Mouse (Mus musculus) gastrocnemius, postnatal 25 days (tissue): ENCODE measurements around the gene Flad1. TPM values are rescaled to one million over a fixed set of nuclear protein-coding genes. Genes with fewer than 3 reads are reported as not detected.

Experiments
- DNase-seq: peaks from one replicate; pipeline ENCODE4 v3.0.0; 2022
- total RNA-seq, 2 experiments: library from RNA; stranded (reverse); gene quantifications; 1 replicate in 1 of 2; 2 replicates in 1 of 2; pipeline ENCODE4 v1.2.3; 2021

The Flad1 gene
- total RNA-seq, 2 experiments from 2014 or later: 43.3 to 44.5 TPM

DNA sequence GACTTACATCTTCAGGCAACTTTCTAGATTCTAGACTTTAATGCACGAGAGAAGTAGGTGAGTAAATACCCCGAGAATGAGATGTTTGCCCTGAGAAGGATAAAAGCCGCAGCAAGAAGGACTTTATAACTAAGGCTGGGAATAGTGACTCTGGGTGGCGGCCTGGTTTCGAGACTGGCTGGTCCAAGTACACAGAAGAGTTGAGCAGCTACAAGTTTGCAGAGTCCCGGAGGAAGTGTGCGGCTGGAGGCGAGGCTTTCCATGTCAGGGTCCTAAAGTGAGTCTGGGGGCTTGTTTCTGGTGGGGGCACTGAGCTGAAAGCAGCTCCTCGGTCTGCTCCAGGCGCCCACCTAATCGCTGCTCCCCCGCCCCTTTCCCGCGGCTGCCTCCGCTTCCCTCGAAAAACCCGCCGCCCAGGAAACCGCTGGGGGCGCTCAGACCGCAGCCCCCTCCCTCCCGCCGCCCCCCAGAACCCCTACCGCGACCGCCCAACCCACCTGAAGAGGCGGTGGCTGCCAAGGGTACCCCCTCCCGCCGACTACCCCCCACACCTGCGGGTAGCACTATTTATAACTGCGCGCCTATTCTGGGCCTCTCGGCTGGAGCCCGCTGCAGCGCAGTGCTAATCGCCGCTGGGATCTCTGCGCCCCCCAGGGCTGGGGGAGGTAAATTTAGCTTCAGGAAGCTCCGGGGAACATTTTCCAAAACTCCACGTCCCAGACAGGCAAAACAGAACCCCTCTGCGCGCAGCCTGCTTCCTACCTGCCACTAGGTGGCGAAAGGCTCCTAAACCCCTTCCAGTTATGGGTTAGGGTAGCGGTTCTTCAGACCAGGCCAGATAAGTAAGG, 15.6 kb downstream of the Flad1 start:
- peak; percentile 49 for DNase-seq

GRCm38 (mm10) chr3:89395419-89395805, 16.3 kb downstream of the Flad1 start:
- DNase-seq: no peak

DNA sequence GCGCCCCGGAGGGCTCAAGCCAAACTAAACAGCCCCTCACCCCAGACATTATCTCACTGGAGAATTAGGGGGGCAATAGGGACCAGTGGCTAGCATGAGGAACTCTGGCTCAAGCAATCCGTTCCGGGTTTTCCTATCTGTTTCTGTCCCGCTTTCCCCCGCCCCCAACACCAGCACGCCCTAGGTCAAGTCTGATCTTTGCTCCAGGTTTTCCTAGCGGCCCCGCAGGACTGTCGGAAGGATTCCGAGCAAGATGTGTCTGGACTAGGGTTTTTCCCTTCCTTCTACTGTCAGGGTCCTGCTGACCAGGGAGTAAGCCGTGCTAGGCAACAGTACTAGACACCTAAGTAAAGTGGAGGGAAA, 16.8 kb downstream of the Flad1 start:
- DNase-seq: peak; percentile 86

DNA sequence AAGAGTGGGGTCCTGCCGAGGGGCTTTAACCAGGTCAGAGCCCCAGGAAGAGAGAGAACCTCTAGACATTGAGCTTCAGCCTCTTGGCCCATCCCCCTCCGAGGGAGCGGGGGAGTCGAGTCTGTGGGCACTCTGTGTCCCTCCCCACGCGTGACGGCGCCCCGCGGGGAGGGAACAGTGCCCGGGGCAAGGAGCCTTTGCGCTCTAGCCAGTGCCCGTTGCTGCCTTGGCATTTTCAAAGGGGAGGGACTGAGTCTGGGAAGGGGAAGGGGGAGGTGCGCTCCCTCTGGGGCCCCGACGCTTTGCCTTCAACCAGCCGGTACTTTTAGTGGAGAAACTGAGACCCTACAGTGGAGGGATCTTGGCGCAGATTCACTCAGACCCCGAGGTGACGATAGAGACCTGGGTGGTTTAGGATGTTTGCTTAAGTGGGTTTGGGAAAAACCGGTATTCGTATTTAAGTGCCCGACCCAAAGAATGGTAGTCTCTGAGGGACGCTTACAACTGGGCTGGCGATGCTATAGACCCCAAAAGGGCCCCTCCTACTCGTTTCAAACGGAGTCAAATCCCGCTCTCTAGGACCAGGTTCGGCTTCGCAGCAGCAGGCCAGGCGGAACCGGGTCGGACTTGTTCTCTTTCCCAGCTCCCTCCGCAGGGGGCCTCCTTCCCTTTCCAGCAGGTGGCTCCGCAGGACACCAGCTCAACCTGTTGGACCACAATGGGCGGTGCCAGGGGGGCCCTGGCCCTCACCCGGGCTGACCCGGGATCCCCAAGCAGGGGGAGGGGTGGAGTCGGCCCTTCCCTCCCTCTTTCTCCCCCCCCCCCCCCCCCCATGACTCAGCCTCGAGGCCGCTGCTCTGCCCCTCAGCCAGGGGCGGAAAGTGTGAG, 17.4 kb downstream of the Flad1 start, which contains the start of gene Zbtb7b:
TSS of gene Zbtb7b (minus strand) at position 771 of the 888 bp plus-strand sequence.
- DNase-seq: peak; percentile 88

GRCm38 (mm10) chr3:89393605-89394004, 18.1 kb downstream of the Flad1 start:
- DNase-seq: peak; percentile 99

- DNase-seq: peak; percentile 51
Measured at GRCm38 (mm10) chr3:89392871-89393311, 18.8 kb downstream of the Flad1 start.

GRCm38 (mm10) chr3:89391663-89392511, 19.8 kb downstream of the Flad1 start:
- DNase-seq: peak; percentile 76

- DNase-seq: peak; percentile 43
Measured at GRCm38 (mm10) chr3:89390699-89391662, 20.7 kb downstream of the Flad1 start.

GRCm38 (mm10) chr3:89390111-89390515, 21.6 kb downstream of the Flad1 start:
- peak; percentile 74 for DNase-seq

- DNase-seq: no peak
Measured at GRCm38 (mm10) chr3:89388901-89389740, 22.5 kb downstream of the Flad1 start.

- peak; percentile 78 for DNase-seq
Measured at GRCm38 (mm10) chr3:89388134-89388881, 23.4 kb downstream of the Flad1 start.

DNA sequence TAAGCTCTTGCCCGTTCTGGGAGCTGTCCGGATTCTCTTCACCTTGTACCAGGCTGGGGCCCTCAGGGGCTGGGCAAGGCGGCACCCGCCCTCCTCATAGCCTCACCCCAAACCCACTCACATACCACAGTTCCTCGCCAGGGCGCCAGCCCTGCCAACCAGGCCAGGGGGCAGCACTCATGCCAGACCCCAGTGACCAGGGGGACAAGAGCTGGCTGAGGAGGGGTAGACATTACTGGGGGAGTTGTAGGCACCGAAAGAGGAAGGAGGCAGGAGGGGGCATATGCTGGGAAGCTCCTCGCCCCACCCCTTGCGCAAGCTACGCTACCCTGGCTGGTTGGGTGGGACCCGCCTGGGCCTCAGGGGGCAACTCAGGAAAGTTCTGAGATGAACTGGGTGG, 24.0 kb downstream of the Flad1 start:
- peak; percentile 37 for DNase-seq

GRCm38 (mm10) chr3:89386438-89387420, 24.9 kb downstream of the Flad1 start:
- peak; percentile 61 for DNase-seq

- no peak for DNase-seq
Measured at GRCm38 (mm10) chr3:89385451-89385850, 26.2 kb downstream of the Flad1 start.

DNA sequence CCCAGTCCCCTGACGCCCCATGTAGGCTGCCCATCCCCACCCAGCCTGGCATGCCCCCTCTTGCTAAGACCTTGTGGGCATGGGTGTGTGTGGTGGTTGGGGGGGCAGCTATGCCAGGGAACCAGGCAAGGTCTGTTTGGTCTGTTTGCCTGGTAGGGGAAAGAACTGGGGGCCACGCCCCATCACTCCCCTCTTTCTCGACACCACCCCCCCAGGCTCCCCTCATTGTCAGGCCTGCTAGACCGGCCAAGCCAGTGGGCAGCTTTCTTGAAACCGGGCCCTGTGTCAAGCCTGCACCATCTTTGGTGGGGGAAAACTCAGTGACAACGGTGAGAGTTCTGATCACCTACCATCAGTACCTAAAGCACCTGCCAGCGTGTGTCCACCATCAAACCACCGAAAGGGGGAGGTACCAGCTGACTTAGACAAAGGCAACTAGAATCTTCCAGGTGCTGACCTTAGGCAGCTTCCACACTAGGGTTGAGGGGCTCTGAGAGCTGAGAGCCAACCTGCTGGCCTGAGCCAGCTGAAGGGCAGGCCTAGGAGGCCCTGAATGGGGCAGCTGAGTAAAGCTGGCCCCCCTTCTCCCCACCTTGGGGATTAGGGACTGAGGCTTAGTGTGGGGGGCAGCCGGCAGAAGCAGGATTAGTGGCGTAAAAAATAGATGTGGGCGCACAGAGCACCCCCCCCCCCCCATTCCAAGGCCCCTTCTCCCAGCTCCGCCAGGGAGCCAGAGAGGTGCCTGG, 27.2 kb downstream of the Flad1 start:
- DNase-seq: no peak

GRCm38 (mm10) chr3:89383651-89384255, 27.9 kb downstream of the Flad1 start:
- no peak for DNase-seq

GRCm38 (mm10) chr3:89382950-89383349, 28.7 kb downstream of the Flad1 start:
- no peak for DNase-seq
